Mouse (Mus musculus) ES-Bruce4 (cell line): ENCODE measurements around the gene Gramd1b.

Experiments used
- CTCF ChIP-seq: IDR thresholded peaks from one replicate; pipeline ENCODE4 v1.8.1; 2011; ENCODE audit warnings: low read depth, low read length
- EP300 ChIP-seq: IDR thresholded peaks from 2 replicates; pipeline ENCODE4 v1.6.1; 2011; ENCODE audit warnings: low read depth, low read length; ENCODE audit not compliant: insufficient read depth
- POLR2A ChIP-seq: IDR thresholded peaks from one replicate; pipeline ENCODE4 v1.8.1; 2011; ENCODE audit warnings: low read length; ENCODE audit not compliant: insufficient read depth

- TF ChIP-seq EP300 (no peak), POLR2A (no peak), CTCF (no peak)
Measured at GRCm38 (mm10) chr9:40389175-40389574, 142.0 kb downstream of the Gramd1b start.
